In the genomic region with DNA sequence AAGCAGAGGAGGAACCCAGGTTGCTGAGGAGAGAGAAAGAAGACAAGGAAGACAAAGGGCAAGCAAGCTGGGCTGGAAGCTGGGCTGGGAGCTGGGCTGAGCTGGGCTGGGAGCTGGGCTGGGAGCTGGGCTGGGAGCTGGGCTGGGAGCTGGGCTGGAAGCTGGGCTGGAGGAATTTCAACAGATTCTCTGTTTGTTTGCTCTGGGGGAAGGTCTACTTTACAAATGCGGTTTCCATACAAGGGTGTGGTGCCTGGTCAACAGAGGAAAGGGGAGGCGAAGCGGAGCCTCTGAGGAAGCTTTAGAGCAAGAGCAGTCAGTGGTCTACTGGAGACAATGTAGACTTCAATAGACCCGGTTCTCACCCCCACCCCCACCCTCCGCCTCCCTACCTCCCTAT, we compare ENCODE assay signal across 16 mouse cellular contexts. TPM values are rescaled to one million over a fixed set of nuclear protein-coding genes. Genes with fewer than 3 reads are reported as not detected.
A peak's percentile ranks its signal among the peaks of the same experiment; 100 is the strongest.
DNase-seq lines count a peak whose midpoint lies in the region; ATAC-seq and TF ChIP-seq lines count a peak whose summit lies in the region.
"Had no signal": no experiment of that assay in that cellular context is flagged by ENCODE, and none has a peak within 500 bp of the region (broad histone marks: within the 10 kb centered on the region; RNA-seq: fewer than 3 reads in every experiment).

No protein-coding gene starts in this region.

- DNase-seq in intestine, embryonic 14.5 days (ENCODE audit: low spot score) = no peak
- no peak for DNase-seq in ES-E14 (ENCODE audit: low read depth, low spot score)
- no peak for DNase-seq in embryo, embryonic 9.5 days (ENCODE audit: extremely low spot score)
- DNase-seq in spleen, postnatal 10 days (ENCODE audit: low spot score in 2 of 2) = no peak
- no peak for DNase-seq in gastrocnemius, postnatal 25 days
- DNase-seq: adrenal gland, adult 2 months; kidney, postnatal 36 days; thymus, adult 2 months had no signal

- H3K4me3 ChIP-seq in intestine, embryonic 14.5 days (ENCODE audit: low read depth, low read length) = no peak overlapping the region
- H3K4me3 ChIP-seq in intestine, postnatal 0 days (ENCODE audit: low read depth, low read length) = no peak overlapping the region
- peak overlapping the region; percentile 12 to 41 for H3K4me3 ChIP-seq in ES-E14 (ENCODE audit: insufficient read depth in 1 of 2, low read depth in 1 of 2, low read length in 2 of 2, poor library complexity in 1 of 2, severe bottlenecking in 1 of 2)
- H3K4me3 ChIP-seq in hindbrain, embryonic 12.5 days = no peak overlapping the region
- no peak overlapping the region for H3K4me3 ChIP-seq in liver, embryonic 15.5 days (replicated peaks)
- H3K4me3 ChIP-seq: embryonic facial prominence, embryonic 15.5 days; megakaryocyte, embryonic 14.5 days had no signal

- H3K27ac ChIP-seq in intestine, embryonic 14.5 days (ENCODE audit: low read depth) = no peak overlapping the region
- H3K27ac ChIP-seq in intestine, postnatal 0 days (ENCODE audit: low read depth, low read length) = no peak overlapping the region
- peak overlapping the region; percentile 96 for H3K27ac ChIP-seq in ES-E14 (ENCODE audit: insufficient read depth, low read depth, low read length, poor library complexity, severe bottlenecking)
- H3K27ac ChIP-seq in hindbrain, embryonic 12.5 days = no peak overlapping the region
- no peak overlapping the region for H3K27ac ChIP-seq in liver, embryonic 15.5 days (replicated peaks)
- H3K27ac ChIP-seq: embryonic facial prominence, embryonic 15.5 days had no signal

- ATAC-seq in intestine, embryonic 14.5 days (replicated peaks; ENCODE audit: low FRiP score, low TSS enrichment, low read depth) = peak; percentile 58; the same call in 1 of the 2 replicates
- ATAC-seq in intestine, postnatal 0 days = no peak
- ATAC-seq in hindbrain, embryonic 12.5 days (ENCODE audit: low FRiP score) = no peak
- ATAC-seq in liver, embryonic 15.5 days (ENCODE audit: insufficient read depth) = peak; percentile 63; the same call in 1 of the 2 replicates

- TF ChIP-seq CTCF in intestine, postnatal 0 days (IDR thresholded peaks at IDR 0.05; ENCODE audit: low read depth) = no peak

- H3K9me3 ChIP-seq in intestine, embryonic 14.5 days (ENCODE audit: control insufficient read depth, low read length) = no peaks in the 10 kb centered on the region
- H3K9me3 ChIP-seq in intestine, postnatal 0 days (ENCODE audit: control insufficient read depth) = no peaks in the 10 kb centered on the region
- no peaks in the 10 kb centered on the region for H3K9me3 ChIP-seq in ES-E14 (ENCODE audit: control insufficient read depth, insufficient read depth, low read depth, low read length)
- H3K9me3 ChIP-seq in hindbrain, embryonic 12.5 days (replicated peaks) = no peaks in the 10 kb centered on the region
- no peaks in the 10 kb centered on the region for H3K9me3 ChIP-seq in liver, embryonic 15.5 days (replicated peaks)
- H3K9me3 ChIP-seq: embryonic facial prominence, embryonic 15.5 days had no signal

- H3K9ac ChIP-seq in intestine, embryonic 14.5 days (ENCODE audit: low read length) = no peak overlapping the region
- no peak overlapping the region for H3K9ac ChIP-seq in intestine, postnatal 0 days (ENCODE audit: low read depth, low read length)
- peak overlapping the region; percentile 43 for H3K9ac ChIP-seq in ES-E14 (ENCODE audit: insufficient read depth, low read depth, low read length, poor library complexity, severe bottlenecking)
- no peak overlapping the region; the same call in 1 of the 2 replicates for H3K9ac ChIP-seq in hindbrain, embryonic 12.5 days
- H3K9ac ChIP-seq in liver, embryonic 15.5 days = no peak overlapping the region
- H3K9ac ChIP-seq: embryonic facial prominence, embryonic 15.5 days had no signal

- H3K27me3 ChIP-seq in intestine, embryonic 14.5 days (replicated peaks; ENCODE audit: control insufficient read depth, insufficient read depth, low read length) = no peaks in the 10 kb centered on the region
- H3K27me3 ChIP-seq in intestine, postnatal 0 days (replicated peaks; ENCODE audit: control insufficient read depth, insufficient read depth, low read length) = no peaks in the 10 kb centered on the region
- no peaks in the 10 kb centered on the region for H3K27me3 ChIP-seq in hindbrain, embryonic 12.5 days
- H3K27me3 ChIP-seq in liver, embryonic 15.5 days = no peaks in the 10 kb centered on the region
- H3K27me3 ChIP-seq: embryonic facial prominence, embryonic 15.5 days; megakaryocyte, embryonic 14.5 days had no signal

- no peaks in the 10 kb centered on the region for H3K36me3 ChIP-seq in intestine, embryonic 14.5 days (ENCODE audit: control insufficient read depth, insufficient read depth, low read length)
- no peaks in the 10 kb centered on the region for H3K36me3 ChIP-seq in intestine, postnatal 0 days (ENCODE audit: control insufficient read depth, insufficient read depth)
- no peaks in the 10 kb centered on the region for H3K36me3 ChIP-seq in ES-E14 (ENCODE audit: control insufficient read depth, insufficient read depth, low read length, poor library complexity, severe bottlenecking)
- H3K36me3 ChIP-seq in hindbrain, embryonic 12.5 days = no peaks in the 10 kb centered on the region
- no peaks in the 10 kb centered on the region for H3K36me3 ChIP-seq in liver, embryonic 15.5 days (replicated peaks)
- H3K36me3 ChIP-seq: embryonic facial prominence, embryonic 15.5 days had no signal

- 35% methylated on average over 5 of the region's 5 CpGs for WGBS in intestine, embryonic 14.5 days
- 42% methylated on average over 5 of the region's 5 CpGs for WGBS in intestine, postnatal 0 days
- 41% methylated on average over 5 of the region's 5 CpGs for WGBS in hindbrain, embryonic 12.5 days
- WGBS in liver, embryonic 15.5 days (ENCODE audit: insufficient replicate concordance) = 35% methylated on average over 5 of the region's 5 CpGs

- 0 out of 2 replicates have a peak overlapping the region, but pooled peaks have one; percentile 13 for H3K4me2 ChIP-seq in intestine, embryonic 14.5 days (ENCODE audit: low read length)
- H3K4me2 ChIP-seq in intestine, postnatal 0 days (replicated peaks; ENCODE audit: low read depth) = no peak overlapping the region
- H3K4me2 ChIP-seq in hindbrain, embryonic 12.5 days (replicated peaks) = peak overlapping the region; percentile 19; the same call in 1 of the 2 replicates
- 0 out of 2 replicates have a peak overlapping the region, but pooled peaks have one; percentile 28 for H3K4me2 ChIP-seq in liver, embryonic 15.5 days
- H3K4me2 ChIP-seq: embryonic facial prominence, embryonic 15.5 days had no signal

- in situ Hi-C loops in ES-E14 (cut with MboI; ENCODE audit: low sequenced_read_pairs in 2 of 2, unreplicated experiment in 2 of 2) = no loop called here

- H3K4me1 ChIP-seq in intestine, embryonic 14.5 days (replicated peaks; ENCODE audit: control insufficient read depth, insufficient read depth, low read length) = no peaks in the 10 kb centered on the region
- H3K4me1 ChIP-seq in intestine, postnatal 0 days (replicated peaks; ENCODE audit: control insufficient read depth, insufficient read depth, low read length) = no peaks in the 10 kb centered on the region
- H3K4me1 ChIP-seq in ES-E14 (ENCODE audit: control insufficient read depth in 2 of 2, insufficient read depth in 2 of 2, low read length in 2 of 2, poor library complexity in 1 of 2) = peaks cover 12 to 18% of the 10 kb centered on the region in 2 experiments; a peak in 3 of 4 replicates
- peaks cover 5% of the 10 kb centered on the region; the same call in 1 of the 2 replicates for H3K4me1 ChIP-seq in hindbrain, embryonic 12.5 days
- no peaks in the 10 kb centered on the region for H3K4me1 ChIP-seq in liver, embryonic 15.5 days (replicated peaks)
- H3K4me1 ChIP-seq: embryonic facial prominence, embryonic 15.5 days; megakaryocyte, embryonic 14.5 days had no signal

RNA-seq across cellular contexts. Expression of a gene that starts 9.4 kb away (rescaled TPM):
- polyA plus RNA-seq in intestine, embryonic 14.5 days (2014; fragmentation: Nextera tagmentation; extraction: Ambion mirVana) = 6.5 and 7.1 TPM in 2 replicates
- polyA plus RNA-seq in intestine, postnatal 0 days (2015; fragmentation: Nextera tagmentation; extraction: Ambion mirVana) = 0.72 and 1.1 TPM in 2 replicates
- 12.7 and 22.8 TPM in 2 replicates for total RNA-seq in ES-E14 (2012; rRNA removed)
- 2.1 and 2.4 TPM in 2 replicates for polyA plus RNA-seq in hindbrain, embryonic 12.5 days (2016; fragmentation: Nextera tagmentation; extraction: Ambion mirVana)
- polyA plus RNA-seq in liver, embryonic 15.5 days (2015; fragmentation: Nextera tagmentation; extraction: Ambion mirVana) = 0.13 and 0.24 TPM in 2 replicates
- total RNA-seq in gastrocnemius, postnatal 25 days (2021) = not detected
- total RNA-seq: adrenal gland, adult 2 months; left cerebral cortex, adult 18-20 months; neutrophil, adult 5-6 weeks had no signal
- polyA plus RNA-seq: adrenal gland, adult 2 months had no signal

RNA-seq across cellular contexts. Expression of a gene that starts 28.2 kb away (rescaled TPM):
- not detected in 2 replicates for polyA plus RNA-seq in intestine, embryonic 14.5 days (2014; fragmentation: Nextera tagmentation; extraction: Ambion mirVana)
- polyA plus RNA-seq in intestine, postnatal 0 days (2015; fragmentation: Nextera tagmentation; extraction: Ambion mirVana) = not detected in 2 replicates
- not detected in 2 replicates for total RNA-seq in ES-E14 (2012; rRNA removed)
- not detected in 2 replicates for polyA plus RNA-seq in hindbrain, embryonic 12.5 days (2016; fragmentation: Nextera tagmentation; extraction: Ambion mirVana)
- polyA plus RNA-seq in liver, embryonic 15.5 days (2015; fragmentation: Nextera tagmentation; extraction: Ambion mirVana) = not detected in 2 replicates
- total RNA-seq in gastrocnemius, postnatal 25 days (2021) = not detected
- total RNA-seq: adrenal gland, adult 2 months; heart, postnatal 25 days; left cerebral cortex, adult 18-20 months; neutrophil, adult 5-6 weeks had no signal
- polyA plus RNA-seq: adrenal gland, adult 2 months; embryonic facial prominence, embryonic 15.5 days; thymus, adult 2 months had no signal

RNA-seq across cellular contexts. Expression of a gene that starts 28.2 kb away (rescaled TPM):
- 0.39 TPM in 1 of 2 replicates, not detected in the other for polyA plus RNA-seq in intestine, embryonic 14.5 days (2014; fragmentation: Nextera tagmentation; extraction: Ambion mirVana)
- 0.05 TPM in 1 of 2 replicates, not detected in the other for polyA plus RNA-seq in intestine, postnatal 0 days (2015; fragmentation: Nextera tagmentation; extraction: Ambion mirVana)
- 0.09 TPM in 1 of 2 replicates, not detected in the other for total RNA-seq in ES-E14 (2012; rRNA removed)
- not detected in 2 replicates for polyA plus RNA-seq in hindbrain, embryonic 12.5 days (2016; fragmentation: Nextera tagmentation; extraction: Ambion mirVana)
- not detected in 2 replicates for polyA plus RNA-seq in liver, embryonic 15.5 days (2015; fragmentation: Nextera tagmentation; extraction: Ambion mirVana)
- not detected for total RNA-seq in gastrocnemius, postnatal 25 days (2021)
- total RNA-seq: adrenal gland, adult 2 months; heart, postnatal 25 days; left cerebral cortex, adult 18-20 months; neutrophil, adult 5-6 weeks had no signal
- polyA plus RNA-seq: adrenal gland, adult 2 months; thymus, adult 2 months had no signal

RNA-seq across cellular contexts. Expression of a gene that starts 28.3 kb away (rescaled TPM):
- polyA plus RNA-seq in intestine, embryonic 14.5 days (2014; fragmentation: Nextera tagmentation; extraction: Ambion mirVana) = not detected in 2 replicates
- not detected in 2 replicates for polyA plus RNA-seq in intestine, postnatal 0 days (2015; fragmentation: Nextera tagmentation; extraction: Ambion mirVana)
- total RNA-seq in ES-E14 (2012; rRNA removed) = not detected in 2 replicates
- not detected in 2 replicates for polyA plus RNA-seq in hindbrain, embryonic 12.5 days (2016; fragmentation: Nextera tagmentation; extraction: Ambion mirVana)
- not detected in 2 replicates for polyA plus RNA-seq in liver, embryonic 15.5 days (2015; fragmentation: Nextera tagmentation; extraction: Ambion mirVana)
- total RNA-seq in gastrocnemius, postnatal 25 days (2021) = not detected
- total RNA-seq: adrenal gland, adult 2 months; heart, postnatal 25 days; left cerebral cortex, adult 18-20 months; neutrophil, adult 5-6 weeks had no signal
- polyA plus RNA-seq: adrenal gland, adult 2 months; embryonic facial prominence, embryonic 15.5 days; thymus, adult 2 months had no signal

RNA-seq across cellular contexts. Expression of a gene that starts 58.9 kb away (rescaled TPM):
- not detected in 2 replicates for polyA plus RNA-seq in intestine, embryonic 14.5 days (2014; fragmentation: Nextera tagmentation; extraction: Ambion mirVana)
- polyA plus RNA-seq in intestine, postnatal 0 days (2015; fragmentation: Nextera tagmentation; extraction: Ambion mirVana) = not detected in 2 replicates
- total RNA-seq in ES-E14 (2012; rRNA removed) = 0.18 and 0.32 TPM in 2 replicates
- not detected in 2 replicates for polyA plus RNA-seq in hindbrain, embryonic 12.5 days (2016; fragmentation: Nextera tagmentation; extraction: Ambion mirVana)
- polyA plus RNA-seq in liver, embryonic 15.5 days (2015; fragmentation: Nextera tagmentation; extraction: Ambion mirVana) = not detected in 2 replicates
- not detected for total RNA-seq in gastrocnemius, postnatal 25 days (2021)
- total RNA-seq: adrenal gland, adult 2 months; heart, postnatal 25 days; left cerebral cortex, adult 18-20 months; neutrophil, adult 5-6 weeks had no signal
- polyA plus RNA-seq: adrenal gland, adult 2 months; thymus, adult 2 months had no signal

Comparison
In these comparisons a context has a peak if more than half of its experiments do, and no peak if none do; other contexts are left out.
1. ATAC-seq: peak in intestine, embryonic 14.5 days (single experiment) and liver, embryonic 15.5 days (single experiment); none in intestine, postnatal 0 days (single experiment) and hindbrain, embryonic 12.5 days (single experiment).
2. H3K4me3 ChIP-seq: peak in ES-E14 (2 of 2); none in intestine, embryonic 14.5 days (single experiment), intestine, postnatal 0 days (single experiment), hindbrain, embryonic 12.5 days (single experiment) and liver, embryonic 15.5 days (single experiment).